In the genomic region with DNA sequence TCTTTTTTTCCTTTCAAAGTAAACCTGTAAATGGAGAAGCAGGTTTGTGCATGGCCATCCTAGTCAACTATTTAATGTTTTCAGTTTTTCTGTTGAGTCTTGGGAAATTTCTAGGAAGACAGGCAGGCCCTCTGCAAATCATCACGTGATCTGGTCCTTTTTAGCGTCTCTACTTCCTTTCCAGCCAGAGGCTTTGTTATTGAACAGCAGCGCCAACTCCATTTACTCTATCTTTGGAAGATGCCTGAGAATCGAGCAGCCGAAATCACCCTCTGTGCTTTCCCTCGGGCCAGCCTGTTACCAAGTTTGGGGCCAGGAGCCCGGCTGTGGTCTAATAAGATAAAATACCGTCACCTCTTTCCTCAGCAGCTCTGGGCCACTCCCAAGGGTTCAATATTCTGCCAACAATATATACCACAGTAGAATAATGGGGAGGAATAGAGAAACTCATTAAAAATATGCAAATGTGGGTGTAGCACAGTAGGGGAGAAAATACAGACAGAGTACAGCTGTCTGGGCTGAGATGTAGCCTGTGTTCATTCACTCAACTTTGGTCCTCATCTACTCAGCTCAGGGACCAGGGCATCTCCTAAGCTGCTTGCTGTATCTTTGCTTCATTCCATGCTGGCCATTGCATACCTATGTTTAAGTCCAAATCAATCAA, we compare ENCODE assay signal across 11 mouse cellular contexts. TPM values are rescaled to one million over a fixed set of nuclear protein-coding genes. Genes with fewer than 3 reads are reported as not detected.
DNase-seq lines count a peak whose midpoint lies in the region; ATAC-seq and TF ChIP-seq lines count a peak whose summit lies in the region.
"Had no signal": no experiment of that assay in that cellular context is flagged by ENCODE, and none has a peak within 500 bp of the region (broad histone marks: within the 10 kb centered on the region; RNA-seq: fewer than 3 reads in every experiment).

No protein-coding gene starts in this region.

- dilution Hi-C loops in CH12.LX (cut with MboI; ENCODE audit: extremely low pct_ligation_motif_present, extremely low pct_unique_long_range_greater_than_20kb, low sequenced_read_pairs), result no loop called here

- H3K4me3 ChIP-seq in hindbrain, embryonic 12.5 days, result no peak overlapping the region
- no peak overlapping the region for H3K4me3 ChIP-seq in hindbrain, embryonic 11.5 days (ENCODE audit: low read depth, low read length)
- peak overlapping the region in 1 of 3 experiments; percentile 13 for H3K4me3 ChIP-seq in CH12.LX (replicated peaks in 1 of 3; ENCODE audit: low read depth in 2 of 3, low read length in 2 of 3, poor library complexity in 1 of 3)
- no peak overlapping the region for H3K4me3 ChIP-seq in hindbrain, postnatal 0 days (ENCODE audit: low read length)
- no peak overlapping the region for H3K4me3 ChIP-seq in thymus, adult 2 months (ENCODE audit: control insufficient read depth, insufficient read depth, low read length)
- H3K4me3 ChIP-seq: limb, embryonic 15.5 days had no signal

- DNase-seq in hindbrain, embryonic 11.5 days (ENCODE audit: low spot score), result no peak
- DNase-seq in CH12.LX (ENCODE audit: extremely low read depth), result peak; percentile 47
- DNase-seq in heart, adult 8-10 months (ENCODE audit: low spot score), result peak; percentile 36
- DNase-seq in hindbrain, postnatal 0 days (ENCODE audit: low spot score), result no peak
- no peak for DNase-seq in gastrocnemius, adult 8-10 months (ENCODE audit: low spot score in 2 of 2)
- DNase-seq in thymus, adult 2 months, result no peak
- DNase-seq in cerebellum, adult 18-20 months, result no peak
- DNase-seq: B cell, adult 2 months; kidney, adult 18-20 months had no signal

- peaks cover 10% of the 10 kb centered on the region for H3K4me1 ChIP-seq in hindbrain, embryonic 12.5 days
- H3K4me1 ChIP-seq in hindbrain, embryonic 11.5 days (replicated peaks; ENCODE audit: control insufficient read depth, insufficient read depth, low read length), result no peaks in the 10 kb centered on the region
- peaks cover 10 to 37% of the 10 kb centered on the region in 2 experiments for H3K4me1 ChIP-seq in CH12.LX (ENCODE audit: control insufficient read depth in 1 of 2, insufficient read depth in 2 of 2)
- no peaks in the 10 kb centered on the region for H3K4me1 ChIP-seq in hindbrain, postnatal 0 days (ENCODE audit: insufficient read depth, low read length)
- H3K4me1 ChIP-seq in thymus, adult 2 months (replicated peaks; ENCODE audit: control insufficient read depth, insufficient read depth, low read length), result peaks cover 15% of the 10 kb centered on the region

- H3K9ac ChIP-seq in hindbrain, embryonic 12.5 days, result no peak overlapping the region
- H3K9ac ChIP-seq in hindbrain, embryonic 11.5 days (ENCODE audit: low read depth, low read length), result no peak overlapping the region
- peak overlapping the region; percentile 15; the same call in 1 of the 2 replicates for H3K9ac ChIP-seq in CH12.LX (ENCODE audit: insufficient read depth, low read depth)
- no peak overlapping the region for H3K9ac ChIP-seq in hindbrain, postnatal 0 days (replicated peaks; ENCODE audit: low read length)
- H3K9ac ChIP-seq: limb, embryonic 15.5 days had no signal

- in situ Hi-C loops in CH12.LX (cut with MboI; ENCODE audit: low pct_ligation_motif_present, low pct_unique_long_range_greater_than_20kb, low sequenced_read_pairs), result no loop called here

- no peaks in the 10 kb centered on the region for H3K79me2 ChIP-seq in CH12.LX (replicated peaks; ENCODE audit: control insufficient read depth, extremely low read depth, insufficient read depth, poor library complexity, severe bottlenecking)

- no peaks in the 10 kb centered on the region for H3K36me3 ChIP-seq in hindbrain, embryonic 12.5 days
- H3K36me3 ChIP-seq in hindbrain, embryonic 11.5 days (ENCODE audit: control insufficient read depth, insufficient read depth, low read length), result no peaks in the 10 kb centered on the region
- no peaks in the 10 kb centered on the region for H3K36me3 ChIP-seq in CH12.LX (replicated peaks in 1 of 2; ENCODE audit: control insufficient read depth in 1 of 2, insufficient read depth in 1 of 2, low read length in 1 of 2)
- H3K36me3 ChIP-seq in hindbrain, postnatal 0 days (ENCODE audit: insufficient read depth, low read length), result no peaks in the 10 kb centered on the region
- no peaks in the 10 kb centered on the region for H3K36me3 ChIP-seq in thymus, adult 2 months (ENCODE audit: control insufficient read depth, insufficient read depth, low read length)
- H3K36me3 ChIP-seq: limb, embryonic 15.5 days had no signal

- H3K27me3 ChIP-seq in hindbrain, embryonic 12.5 days, result no peaks in the 10 kb centered on the region
- H3K27me3 ChIP-seq in hindbrain, embryonic 11.5 days (ENCODE audit: control insufficient read depth, insufficient read depth, low read length), result no peaks in the 10 kb centered on the region
- H3K27me3 ChIP-seq in CH12.LX (replicated peaks), result no peaks in the 10 kb centered on the region
- no peaks in the 10 kb centered on the region for H3K27me3 ChIP-seq in hindbrain, postnatal 0 days (ENCODE audit: insufficient read depth, low read length)
- no peaks in the 10 kb centered on the region for H3K27me3 ChIP-seq in thymus, adult 2 months (ENCODE audit: control insufficient read depth, insufficient read depth, low read length)
- H3K27me3 ChIP-seq: limb, embryonic 15.5 days had no signal

- WGBS in hindbrain, embryonic 12.5 days, result 46% methylated on average over 8 of the region's 8 CpGs
- 47% methylated on average over 8 of the region's 8 CpGs for WGBS in hindbrain, embryonic 11.5 days
- WGBS in hindbrain, postnatal 0 days, result 17% methylated on average over 8 of the region's 8 CpGs
- WGBS in thymus, adult 2 months, result 75% methylated on average over 8 of the region's 8 CpGs

- TF ChIP-seq POLR2A in CH12.LX (IDR thresholded peaks at IDR 0.05; ENCODE audit: low read depth, low read length), result no peak
- no peak for TF ChIP-seq POLR2A in thymus, adult 2 months (IDR thresholded peaks at IDR 0.05; ENCODE audit: control insufficient read depth, extremely low read depth, insufficient read depth, low read length, poor library complexity)

- H3K27ac ChIP-seq in hindbrain, embryonic 12.5 days, result no peak overlapping the region
- no peak overlapping the region for H3K27ac ChIP-seq in hindbrain, embryonic 11.5 days (ENCODE audit: low read depth, low read length)
- H3K27ac ChIP-seq in CH12.LX (ENCODE audit: insufficient read depth, low read depth), result no peak overlapping the region; the same call in 1 of the 2 replicates
- no peak overlapping the region for H3K27ac ChIP-seq in hindbrain, postnatal 0 days
- H3K27ac ChIP-seq in thymus, adult 2 months (ENCODE audit: control insufficient read depth, insufficient read depth, low read length), result no peak overlapping the region
- H3K27ac ChIP-seq: limb, embryonic 15.5 days had no signal

- TF ChIP-seq RAD21 in CH12.LX (IDR thresholded peaks at IDR 0.05; ENCODE audit: low read depth, low read length), result no peak

- TF ChIP-seq EP300 in CH12.LX (IDR thresholded peaks at IDR 0.05; ENCODE audit: low read length), result no peak; the same call in 1 of the 2 replicates

- no peak for TF ChIP-seq CTCF in CH12.LX (conservative IDR thresholded peaks at IDR 0.05 in 1 of 2, IDR thresholded peaks at IDR 0.05 in 1 of 2; ENCODE audit: low read depth in 2 of 2, low read length in 2 of 2)
- TF ChIP-seq CTCF in hindbrain, postnatal 0 days (IDR thresholded peaks at IDR 0.05; ENCODE audit: low read depth), result no peak
- no peak for TF ChIP-seq CTCF in thymus, adult 2 months (IDR thresholded peaks at IDR 0.05; ENCODE audit: borderline replicate concordance, control insufficient read depth, extremely low read depth, insufficient read depth, low read length, poor library complexity)

- ATAC-seq in hindbrain, embryonic 12.5 days (ENCODE audit: low FRiP score), result peak; percentile 22; the same call in 1 of the 2 replicates
- no peak for ATAC-seq in hindbrain, embryonic 11.5 days (ENCODE audit: low FRiP score)
- ATAC-seq in hindbrain, postnatal 0 days, result peak; percentile 32; the same call in 1 of the 2 replicates

- H3K4me2 ChIP-seq in hindbrain, embryonic 12.5 days (replicated peaks), result 0 out of 2 replicates have a peak overlapping the region, but pooled peaks have one; percentile 7
- no peak overlapping the region for H3K4me2 ChIP-seq in hindbrain, embryonic 11.5 days (replicated peaks; ENCODE audit: low read depth, low read length)
- H3K4me2 ChIP-seq in CH12.LX (ENCODE audit: insufficient read depth, low read depth, poor library complexity, severe bottlenecking), result peak overlapping the region; percentile 75
- H3K4me2 ChIP-seq in hindbrain, postnatal 0 days (ENCODE audit: low read depth, low read length), result no peak overlapping the region
- H3K4me2 ChIP-seq: limb, embryonic 15.5 days had no signal

- no peaks in the 10 kb centered on the region for H3K9me3 ChIP-seq in hindbrain, embryonic 12.5 days (replicated peaks)
- no peaks in the 10 kb centered on the region for H3K9me3 ChIP-seq in hindbrain, embryonic 11.5 days (ENCODE audit: control insufficient read depth, low read length)
- peaks cover 2% of the 10 kb centered on the region for H3K9me3 ChIP-seq in CH12.LX (replicated peaks; ENCODE audit: low read length)
- H3K9me3 ChIP-seq in hindbrain, postnatal 0 days (ENCODE audit: low read length), result no peaks in the 10 kb centered on the region
- H3K9me3 ChIP-seq: limb, embryonic 15.5 days had no signal

TF ChIP-seq in CH12.LX, 34 proteins besides CTCF, POLR2A, EP300 and RAD21 (continues in another document):
- TF ChIP-seq MAZ (IDR thresholded peaks at IDR 0.05; ENCODE audit: low read depth, low read length), result 0 out of 2 replicates have a peak, but pooled peaks have one; percentile 6
- TF ChIP-seq KAT2A (IDR thresholded peaks at IDR 0.05; ENCODE audit: insufficient replicate concordance, low read length), result 0 out of 2 replicates have a peak, but pooled peaks have one; percentile 24
- TF ChIP-seq MYC (IDR thresholded peaks at IDR 0.05; ENCODE audit: low read depth, low read length), result no peak
- TF ChIP-seq MEF2A (IDR thresholded peaks at IDR 0.05; ENCODE audit: borderline replicate concordance, low read depth, low read length), result 0 out of 2 replicates have a peak, but pooled peaks have one; percentile 19
- no peak for TF ChIP-seq RCOR1 (conservative IDR thresholded peaks at IDR 0.05; ENCODE audit: low read depth, low read length)
- TF ChIP-seq CHD2 (IDR thresholded peaks at IDR 0.05; ENCODE audit: low read length), result no peak
- peak; percentile 31; the same call in 1 of the 2 replicates for TF ChIP-seq ETS1 (conservative IDR thresholded peaks at IDR 0.05; ENCODE audit: low read depth, low read length)

RNA-seq across cellular contexts. Expression of a gene that starts 15.0 kb away (rescaled TPM):
- polyA plus RNA-seq in hindbrain, embryonic 12.5 days (2016; fragmentation: Nextera tagmentation; extraction: Ambion mirVana), result 495 and 515 TPM in 2 replicates
- 529 and 555 TPM in 2 replicates for polyA plus RNA-seq in hindbrain, embryonic 11.5 days (2014; fragmentation: Nextera tagmentation; extraction: Ambion mirVana)
- total RNA-seq in CH12.LX (2012; rRNA removed) (34.5 and 35.7 TPM in 2 replicates), CH12.LX (2014; rRNA removed) (81.4 and 85.9 TPM in 2 replicates)
- 60.4 and 62.0 TPM in 2 replicates for polyA plus RNA-seq in CH12.LX (2012; ENCODE audit: insufficient read length, low read depth)
- total RNA-seq in heart, adult 8-10 months (2022), result 100 to 1,000 TPM; 189 to 223 (median 201) TPM
- 524 and 552 TPM in 2 replicates for total RNA-seq in hindbrain, postnatal 0 days (2014; rRNA removed)
- 725 and 737 TPM in 2 replicates for polyA plus RNA-seq in hindbrain, postnatal 0 days (2015; fragmentation: Nextera tagmentation; extraction: Ambion mirVana)
- 100 to 1,000 TPM; 105 to 114 (median 107) TPM for total RNA-seq in gastrocnemius, adult 8-10 months (2022)
- 120 and 146 TPM in 2 replicates for polyA plus RNA-seq in thymus, adult 2 months (2012; rRNA removed)

Comparison
In these comparisons a context has a peak if more than half of its experiments do, and no peak if none do; other contexts are left out.
1. H3K4me2 ChIP-seq: peak in hindbrain, embryonic 12.5 days (single experiment) and CH12.LX (single experiment); none in hindbrain, embryonic 11.5 days (single experiment) and hindbrain, postnatal 0 days (single experiment).
2. DNase-seq: peak in CH12.LX (single experiment) and heart, adult 8-10 months (single experiment); none in hindbrain, embryonic 11.5 days (single experiment), hindbrain, postnatal 0 days (single experiment), gastrocnemius, adult 8-10 months (0 of 2), thymus, adult 2 months (single experiment) and cerebellum, adult 18-20 months (0 of 2).